Mouse (Mus musculus): Measurements from ENCODE around the gene Nudt6.

DNA sequence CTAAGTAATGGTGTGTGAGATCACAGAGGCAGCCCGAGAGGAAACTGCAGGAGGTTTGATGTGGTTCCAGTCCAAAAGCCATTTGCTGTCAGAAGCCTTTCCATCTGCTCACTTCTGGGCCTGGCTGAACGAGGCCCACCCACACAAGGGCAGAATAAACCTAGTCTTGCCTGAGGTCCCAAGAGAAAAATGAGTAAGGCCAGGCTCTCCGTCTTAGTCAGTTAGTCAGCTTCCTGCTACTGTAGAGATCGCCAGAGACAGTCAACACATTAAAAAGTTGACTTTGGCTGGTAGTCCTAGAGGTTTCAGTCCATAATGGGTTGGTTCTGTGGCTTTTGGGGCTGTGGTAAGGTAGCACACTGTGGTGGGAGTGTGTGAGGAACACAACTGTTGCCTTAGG lies 49.6 kb downstream of the Nudt6 start:
- TF ChIP-seq ZNF384 (IDR thresholded peaks at IDR 0.05; ENCODE audit: low read depth, low read length): no peak
- TF ChIP-seq MAFK (IDR thresholded peaks at IDR 0.05; ENCODE audit: insufficient read depth, low read depth, low read length): no peak
- no peak for TF ChIP-seq CHD2 (IDR thresholded peaks at IDR 0.05; ENCODE audit: low read depth, low read length)
